Mouse (Mus musculus): ENCODE data around the gene Amy1. TPM values are rescaled to one million over a fixed set of nuclear protein-coding genes. Genes with fewer than 3 reads are reported as not detected.
"Not testable (repeated sequence)": the region's sequence is repeated elsewhere in the genome, so short reads cannot be mapped to it uniquely, and the experiment has no call there.

The Amy1 gene
- total RNA-seq (2021), result 1 to 10 TPM; 1.3 to 2.1 TPM

GRCm38 (mm10) chr3:113606599-113606998, at the start of gene Amy1:
TSS of gene Amy1 (minus strand) at chr3:113606699.
- intact Hi-C loops (cut with DNase I), result no loop called here
- DNase-seq (ENCODE audit: low spot score), result no peak

- intact Hi-C loops (cut with DNase I), result no loop called here
- no peak for DNase-seq (ENCODE audit: low spot score)
Observed at GRCm38 (mm10) chr3:113654335-113654734, 47.8 kb upstream of the Amy1 start.

- intact Hi-C loops (cut with DNase I); DNase-seq (ENCODE audit: low spot score): not testable (repeated sequence)
Observed at GRCm38 (mm10) chr3:113651386-113651785, 44.9 kb upstream of the Amy1 start.

GRCm38 (mm10) chr3:113639545-113639944, 33.0 kb upstream of the Amy1 start:
- no peak for DNase-seq (ENCODE audit: low spot score)
- intact Hi-C loops (cut with DNase I), result no loop called here

DNA sequence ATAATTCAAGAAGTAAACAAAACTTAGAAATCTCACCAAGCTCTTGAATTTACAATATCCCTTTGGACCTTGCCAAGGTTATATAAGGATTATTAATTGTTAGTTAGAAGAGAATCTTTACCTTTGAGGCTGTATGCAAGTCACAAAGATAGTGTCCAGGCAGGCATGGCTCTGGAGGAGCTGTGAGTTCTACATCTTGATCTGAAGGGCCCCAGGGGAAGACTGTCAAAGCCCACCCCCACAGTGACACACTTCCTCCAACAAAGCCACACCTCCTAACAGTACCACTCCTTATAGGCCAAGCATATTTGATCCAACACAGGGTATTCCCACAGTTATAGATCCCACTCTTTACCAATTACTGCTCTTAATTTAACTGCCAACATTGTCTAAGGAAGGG, 27.7 kb upstream of the Amy1 start:
- intact Hi-C loops (cut with DNase I), result no loop called here
- no peak for DNase-seq (ENCODE audit: low spot score)

GRCm38 (mm10) chr3:113631611-113632010, 25.1 kb upstream of the Amy1 start:
- intact Hi-C loops (cut with DNase I), result no loop called here
- DNase-seq (ENCODE audit: low spot score), result no peak

- no peak for DNase-seq (ENCODE audit: low spot score)
Observed at GRCm38 (mm10) chr3:113630564-113630963, 24.1 kb upstream of the Amy1 start.

GRCm38 (mm10) chr3:113629606-113630359, 23.3 kb upstream of the Amy1 start, which contains the start of gene Rnpc3:
TSS of gene Rnpc3 (minus strand) at chr3:113630149.
- DNase-seq (ENCODE audit: low spot score), result peak; percentile 89
- intact Hi-C loops (cut with DNase I), result no loop called here

More at GRCm38 (mm10) chr3:113630564-113630963, 24.1 kb upstream of the Amy1 start:
- intact Hi-C loops (cut with DNase I), result no loop called here

- no peak for DNase-seq (ENCODE audit: low spot score)
- intact Hi-C loops (cut with DNase I), result no loop called here
Observed at GRCm38 (mm10) chr3:113590844-113591243, 15.7 kb downstream of the Amy1 start.

DNA sequence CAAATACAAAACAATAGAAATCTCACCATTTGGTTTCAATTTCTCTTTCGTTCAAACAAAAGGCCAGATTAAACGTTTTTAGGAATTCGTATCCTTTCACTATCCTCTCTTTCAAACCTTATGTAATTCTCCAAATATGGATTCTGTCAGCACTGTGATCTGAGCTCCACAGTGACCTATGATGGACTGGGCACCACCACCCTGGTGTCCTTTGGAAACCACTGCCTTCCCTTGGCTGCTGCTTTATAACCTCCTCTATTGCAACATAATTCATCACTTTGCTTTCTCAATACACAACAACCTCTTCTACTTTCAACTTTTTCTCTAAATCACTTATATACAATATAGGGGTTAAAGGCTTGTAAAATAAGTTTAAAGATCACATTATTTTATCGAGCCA, 31.9 kb downstream of the Amy1 start:
- intact Hi-C loops (cut with DNase I), result no loop called here
- DNase-seq (ENCODE audit: low spot score), result no peak

DNA sequence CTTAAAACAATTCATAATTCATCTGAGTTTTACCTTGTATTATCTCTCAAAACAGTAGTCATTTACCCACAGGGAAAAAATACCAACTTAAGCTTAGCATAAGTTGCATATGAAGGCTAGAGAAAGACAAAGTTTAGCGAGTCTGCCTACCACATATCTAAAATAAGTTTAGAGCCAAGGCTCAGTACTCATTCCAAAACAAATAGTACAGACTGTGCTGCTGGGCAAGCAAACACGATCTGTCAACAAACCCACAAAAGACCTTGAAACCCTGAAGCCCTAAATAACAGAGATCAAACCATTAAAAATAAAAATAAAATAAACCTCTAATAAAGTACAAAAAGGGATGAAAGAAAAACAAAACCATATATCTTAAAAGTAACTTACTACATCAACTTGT, 32.4 kb downstream of the Amy1 start:
- DNase-seq (ENCODE audit: low spot score), result no peak
- intact Hi-C loops (cut with DNase I), result no loop called here

DNA sequence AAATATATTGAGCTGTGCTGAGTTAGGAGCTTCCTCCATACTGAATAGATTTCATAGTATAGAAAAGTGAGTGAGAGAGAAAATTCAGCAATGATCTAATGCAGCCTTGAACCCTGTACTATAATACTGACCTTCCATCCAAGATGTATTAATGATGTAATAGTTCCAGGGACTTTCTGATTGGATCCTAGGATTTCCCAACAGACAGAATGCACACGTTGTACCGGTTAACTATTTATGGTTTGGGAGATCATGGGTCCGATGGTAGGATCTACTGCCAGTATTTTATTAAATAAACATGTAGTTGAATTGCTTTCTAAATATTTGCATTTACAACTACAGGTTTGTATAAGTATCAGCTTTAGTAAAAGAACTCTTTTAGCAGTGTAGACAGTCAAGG, 34.3 kb downstream of the Amy1 start:
- DNase-seq (ENCODE audit: low spot score), result no peak
- intact Hi-C loops (cut with DNase I), result no loop called here

DNA sequence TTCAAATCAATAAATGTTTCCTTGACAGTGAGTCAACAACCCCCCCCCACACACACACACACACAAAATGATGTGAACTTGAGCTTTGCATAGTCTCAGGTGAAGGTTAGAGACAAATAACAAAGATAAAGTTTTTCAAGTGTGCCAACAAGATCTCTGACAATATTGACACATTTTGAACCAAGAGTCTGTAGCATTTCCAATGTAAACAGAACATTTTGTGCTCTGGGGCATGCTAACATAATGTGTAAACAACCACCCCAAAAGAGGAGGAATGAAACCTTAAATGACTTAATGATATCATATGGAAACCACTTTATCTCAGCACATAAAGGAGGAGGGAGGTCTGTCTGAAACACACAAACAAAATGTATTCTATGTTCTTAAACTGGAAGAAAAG, 66.8 kb downstream of the Amy1 start:
- DNase-seq (ENCODE audit: low spot score), result no peak
- intact Hi-C loops (cut with DNase I), result no loop called here

DNA sequence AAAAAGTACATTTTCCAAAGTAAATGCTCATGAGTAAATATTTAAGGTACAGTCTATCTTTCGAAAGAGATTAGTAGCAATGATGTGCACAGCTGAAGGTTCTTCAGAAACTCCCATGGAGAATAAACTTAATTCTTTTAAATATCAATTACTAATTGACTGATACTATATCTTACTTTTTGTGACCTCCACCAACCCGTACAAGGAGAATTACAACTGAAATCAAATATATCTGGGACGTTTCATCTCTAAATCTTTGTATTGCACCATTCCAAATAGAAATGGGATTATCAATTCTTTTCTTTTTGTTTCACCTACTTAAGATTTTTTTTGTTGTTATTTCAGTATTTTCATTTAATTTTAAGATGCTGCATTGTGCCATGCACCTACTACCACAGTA, 74.2 kb downstream of the Amy1 start, which contains the start of gene Amy2a1:
Gene Amy2a1 (minus strand): TSS at position 101 of the 400 bp plus-strand sequence.
- intact Hi-C loops (cut with DNase I); DNase-seq (ENCODE audit: low spot score): not testable (repeated sequence)

Other genes with a start within 250 kb of the Amy1 start
- gene Amy2a1, start 74.3 kb downstream of the Amy1 start, total RNA-seq (2021), result not detected
- gene Rnpc3, start 23.4 kb upstream of the Amy1 start, total RNA-seq (2021), result 10 to 100 TPM; 10.3 to 10.6 TPM

All from heart, postnatal 25 days (tissue).